In genomic region chr10:12957271-12957670, GRCm38 (mm10) we compare ENCODE assay signal across 32 mouse cellular contexts. TPM values are rescaled to one million over a fixed set of nuclear protein-coding genes. Genes with fewer than 3 reads are reported as not detected.
DNase-seq lines count a peak whose midpoint lies in the region; ATAC-seq lines count a peak whose summit lies in the region.
"Had no signal": no experiment of that assay in that cellular context is flagged by ENCODE, and none has a peak within 500 bp of the region (broad histone marks: within the 10 kb centered on the region; RNA-seq: fewer than 3 reads in every experiment).

No protein-coding gene starts in this region.

- no peak overlapping the region for H3K4me3 ChIP-seq in midbrain, embryonic 11.5 days (ENCODE audit: low read depth, low read length)
- no peak overlapping the region for H3K4me3 ChIP-seq in midbrain, embryonic 15.5 days
- H3K4me3 ChIP-seq in megakaryocyte, embryonic 14.5 days (replicated peaks) = peak overlapping the region; percentile 38
- H3K4me3 ChIP-seq: embryonic facial prominence, embryonic 10.5 days; embryonic facial prominence, embryonic 15.5 days; forebrain, embryonic 12.5 days; heart, embryonic 10.5 days; heart, embryonic 15.5 days; layer of hippocampus, adult 2 months; left cerebral cortex, adult 2 months; limb, embryonic 13.5 days; midbrain, embryonic 12.5 days had no signal

- no peak overlapping the region for H3K27ac ChIP-seq in midbrain, embryonic 11.5 days (ENCODE audit: low read depth, low read length)
- H3K27ac ChIP-seq in midbrain, embryonic 15.5 days = no peak overlapping the region
- H3K27ac ChIP-seq: embryonic facial prominence, embryonic 10.5 days; embryonic facial prominence, embryonic 15.5 days; forebrain, embryonic 12.5 days; heart, embryonic 10.5 days; heart, embryonic 15.5 days; hindbrain, embryonic 14.5 days; layer of hippocampus, adult 2 months; left cerebral cortex, adult 2 months; limb, embryonic 13.5 days; liver, embryonic 14.5 days; macrophage; midbrain, embryonic 12.5 days had no signal

- H3K9me3 ChIP-seq in midbrain, embryonic 11.5 days (ENCODE audit: control insufficient read depth, low read length) = no peaks in the 10 kb centered on the region
- no peaks in the 10 kb centered on the region for H3K9me3 ChIP-seq in midbrain, embryonic 15.5 days
- H3K9me3 ChIP-seq in megakaryocyte, embryonic 14.5 days = peaks cover 3% of the 10 kb centered on the region; the same call in 1 of the 2 replicates
- H3K9me3 ChIP-seq: embryonic facial prominence, embryonic 10.5 days; embryonic facial prominence, embryonic 15.5 days; forebrain, embryonic 12.5 days; heart, embryonic 10.5 days; heart, embryonic 15.5 days; limb, embryonic 13.5 days; midbrain, embryonic 12.5 days had no signal

- no peak for ATAC-seq in midbrain, embryonic 11.5 days (ENCODE audit: low FRiP score)
- ATAC-seq in midbrain, embryonic 15.5 days (replicated peaks) = no peak
- ATAC-seq: forebrain, postnatal 0 days; Patski had no signal

- no peak overlapping the region for H3K4me2 ChIP-seq in midbrain, embryonic 11.5 days
- no peak overlapping the region for H3K4me2 ChIP-seq in midbrain, embryonic 15.5 days
- H3K4me2 ChIP-seq: embryonic facial prominence, embryonic 15.5 days; forebrain, embryonic 12.5 days; heart, embryonic 15.5 days; hindbrain, embryonic 14.5 days; limb, embryonic 13.5 days; midbrain, embryonic 12.5 days had no signal

- 77% methylated on average over 4 of the region's 4 CpGs for WGBS in midbrain, embryonic 11.5 days
- WGBS in midbrain, embryonic 15.5 days = 73% methylated on average over 4 of the region's 4 CpGs

- H3K27me3 ChIP-seq in midbrain, embryonic 11.5 days (ENCODE audit: control insufficient read depth, insufficient read depth, low read length) = no peaks in the 10 kb centered on the region
- H3K27me3 ChIP-seq in midbrain, embryonic 15.5 days (replicated peaks) = no peaks in the 10 kb centered on the region
- no peaks in the 10 kb centered on the region for H3K27me3 ChIP-seq in megakaryocyte, embryonic 14.5 days (replicated peaks)
- H3K27me3 ChIP-seq: embryonic facial prominence, embryonic 15.5 days; heart, embryonic 15.5 days; Patski had no signal

- no peaks in the 10 kb centered on the region for H3K4me1 ChIP-seq in midbrain, embryonic 11.5 days (ENCODE audit: control insufficient read depth, insufficient read depth, low read length)
- H3K4me1 ChIP-seq in midbrain, embryonic 15.5 days = no peaks in the 10 kb centered on the region
- peaks cover 89% of the 10 kb centered on the region for H3K4me1 ChIP-seq in megakaryocyte, embryonic 14.5 days
- H3K4me1 ChIP-seq: embryonic facial prominence, embryonic 10.5 days; embryonic facial prominence, embryonic 15.5 days; forebrain, embryonic 12.5 days; heart, embryonic 10.5 days; heart, embryonic 15.5 days; limb, embryonic 13.5 days; midbrain, embryonic 12.5 days had no signal

- no peak overlapping the region for H3K9ac ChIP-seq in midbrain, embryonic 11.5 days (ENCODE audit: low read length)
- H3K9ac ChIP-seq in midbrain, embryonic 15.5 days = no peak overlapping the region
- H3K9ac ChIP-seq: embryonic facial prominence, embryonic 15.5 days; forebrain, embryonic 12.5 days; forebrain, postnatal 0 days; heart, embryonic 15.5 days; hindbrain, embryonic 14.5 days; limb, embryonic 13.5 days; liver, embryonic 14.5 days; midbrain, embryonic 12.5 days had no signal

- no peaks in the 10 kb centered on the region for H3K36me3 ChIP-seq in midbrain, embryonic 11.5 days (ENCODE audit: control insufficient read depth, insufficient read depth, low read length)
- H3K36me3 ChIP-seq in midbrain, embryonic 15.5 days (replicated peaks) = no peaks in the 10 kb centered on the region
- peaks cover 95% of the 10 kb centered on the region for H3K36me3 ChIP-seq in megakaryocyte, embryonic 14.5 days (replicated peaks; ENCODE audit: low read length)
- H3K36me3 ChIP-seq: embryonic facial prominence, embryonic 10.5 days; embryonic facial prominence, embryonic 15.5 days; forebrain, embryonic 12.5 days; heart, embryonic 10.5 days; heart, embryonic 15.5 days; limb, embryonic 13.5 days; midbrain, embryonic 12.5 days had no signal

- intact Hi-C loops in heart, postnatal 10 days (cut with DNase I) = no loop called here
- intact Hi-C loops in left cerebral cortex, postnatal 14 days (cut with DNase I) = no loop called here

- peak; percentile 76 for DNase-seq in heart, adult 11 months
- DNase-seq in heart, postnatal 10 days = no peak
- DNase-seq in midbrain, embryonic 11.5 days (ENCODE audit: low spot score, missing footprints) = peak; percentile 54
- no peak for DNase-seq in spleen, postnatal 10 days (ENCODE audit: low spot score in 2 of 2)
- DNase-seq in ovary, adult 18-20 months (ENCODE audit: low spot score) = no peak
- no peak for DNase-seq in left cerebral cortex, postnatal 14 days (ENCODE audit: low spot score in 2 of 2)
- DNase-seq: adrenal gland, postnatal 10 days; cerebellum, adult 2 months; cerebellum, postnatal 14 days; forebrain, postnatal 0 days; gastrocnemius, postnatal 10 days; heart, postnatal 36 days; kidney, adult 11 months; kidney, postnatal 36 days; right cerebral cortex, postnatal 4 days; thymus, adult 2 months; thymus, postnatal 36 days had no signal

RNA-seq across cellular contexts. Expression of gene Stx11, which starts 6.8 kb away (rescaled TPM):
- 1 to 10 TPM; 2.7 to 2.9 TPM for total RNA-seq in heart, postnatal 10 days (2021)
- 2.0 and 2.2 TPM in 2 replicates for polyA plus RNA-seq in midbrain, embryonic 11.5 days (2014; fragmentation: Nextera tagmentation; extraction: Ambion mirVana)
- polyA plus RNA-seq in midbrain, embryonic 15.5 days (2015; fragmentation: Nextera tagmentation; extraction: Ambion mirVana) = 1.4 and 1.7 TPM in 2 replicates
- polyA plus RNA-seq in megakaryocyte, embryonic 14.5 days (2012; ENCODE audit: insufficient read depth, low replicate concordance) = 35.2 and 81.5 TPM in 2 replicates
- total RNA-seq in left cerebral cortex, postnatal 14 days (2021) = under 1 TPM; 0.21 to 0.35 TPM

RNA-seq across cellular contexts. Expression of gene Sf3b5, which starts 47.9 kb away (rescaled TPM):
- total RNA-seq in heart, postnatal 10 days (2021) = 1 to 10 TPM; 7.1 to 8.0 TPM
- polyA plus RNA-seq in midbrain, embryonic 11.5 days (2014; fragmentation: Nextera tagmentation; extraction: Ambion mirVana) = 39.2 and 39.9 TPM in 2 replicates
- polyA plus RNA-seq in midbrain, embryonic 15.5 days (2015; fragmentation: Nextera tagmentation; extraction: Ambion mirVana) = 21.6 and 21.9 TPM in 2 replicates
- 87.2 and 216 TPM in 2 replicates for polyA plus RNA-seq in megakaryocyte, embryonic 14.5 days (2012; ENCODE audit: insufficient read depth, low replicate concordance)
- 1 to 10 TPM; 8.2 to 8.9 TPM for total RNA-seq in left cerebral cortex, postnatal 14 days (2021)

Comparison
In these comparisons a context has a peak if more than half of its experiments do, and no peak if none do; other contexts are left out.
1. DNase-seq: peak in heart, adult 11 months (single experiment) and midbrain, embryonic 11.5 days (single experiment); none in heart, postnatal 10 days (0 of 2), spleen, postnatal 10 days (0 of 2), ovary, adult 18-20 months (single experiment) and left cerebral cortex, postnatal 14 days (0 of 2).
2. RNA of gene Stx11, which starts 6.8 kb away (polyA plus RNA-seq): 35.2 to 81.5 TPM in megakaryocyte, embryonic 14.5 days; 2.0 to 2.2 TPM in midbrain, embryonic 11.5 days and 1.4 to 1.7 TPM in midbrain, embryonic 15.5 days; every median in the first group is over 10 times any median in the second.